Mouse (Mus musculus) testis, postnatal 10 days (tissue): ENCODE results near the gene Gid8.

Experiments
- DNase-seq: peaks from one replicate; pipeline ENCODE4 v3.0.0; 2021; ENCODE audit warnings: low spot score

The Gid8 gene

DNA sequence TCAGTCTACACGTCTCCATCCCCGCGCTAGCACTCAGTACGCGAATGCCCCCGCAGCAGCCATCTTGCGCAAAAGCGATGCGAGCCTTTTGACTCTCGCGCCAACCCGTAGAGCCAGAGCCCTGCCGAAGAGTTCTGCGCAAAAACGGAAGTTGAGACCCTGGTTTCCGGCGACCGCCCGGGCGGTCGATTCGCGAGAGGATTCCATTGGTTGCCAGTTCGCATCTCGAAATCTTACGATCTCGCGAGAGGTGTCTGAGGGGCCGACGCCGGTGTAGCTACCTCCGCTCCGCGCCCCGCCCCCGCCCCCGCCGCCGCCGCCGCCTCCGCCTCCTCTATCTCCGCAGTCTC, at the start of gene Gid8, which contains the start of gene Dido1:
Gene Gid8 (plus strand): TSS at position 195 of the 350 bp plus-strand sequence.
Gene Dido1 (minus strand): TSS at position 77 of the 350 bp plus-strand sequence.
- DNase-seq: peak; percentile 94

DNA sequence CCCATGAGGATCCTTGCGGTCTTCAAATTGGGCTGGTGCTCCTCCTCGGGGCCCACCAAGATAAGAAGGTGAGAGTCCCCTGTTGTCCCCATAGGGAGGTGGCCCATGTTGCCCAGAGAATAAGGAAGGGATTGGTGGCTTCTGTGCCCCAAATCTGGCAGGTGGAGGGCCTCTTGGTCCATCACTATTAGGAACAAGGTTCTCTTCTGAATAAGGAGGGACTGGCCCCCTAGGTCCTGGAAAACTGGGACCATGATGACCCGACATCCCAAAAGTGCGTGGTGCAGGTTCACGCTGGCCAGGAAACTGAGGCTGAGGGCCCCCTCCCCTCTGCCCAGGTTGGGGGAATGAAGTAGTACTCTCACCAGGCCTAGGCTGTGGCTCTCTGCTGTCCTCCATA, 49.4 kb upstream of the Gid8 start:
- DNase-seq: no peak

DNA sequence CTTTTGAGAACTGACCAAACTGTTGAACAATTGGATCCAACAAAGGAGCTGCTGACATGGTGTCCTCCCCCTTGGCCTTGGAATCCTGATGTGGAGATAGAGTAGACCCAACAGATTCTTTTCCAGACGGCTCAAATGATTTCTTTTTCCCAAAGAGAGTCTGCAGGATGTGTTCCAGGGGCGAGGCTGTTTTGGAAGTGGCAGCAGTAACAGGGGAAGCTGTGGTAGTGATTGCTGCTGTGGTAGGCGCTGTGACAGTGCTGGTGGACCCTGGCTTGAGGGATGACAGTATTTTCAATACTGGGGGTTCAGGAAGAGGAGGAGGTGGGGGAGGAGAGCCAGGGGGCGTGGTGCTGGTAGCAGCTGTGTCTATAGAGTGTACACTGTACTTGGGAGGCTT, 47.9 kb upstream of the Gid8 start:
- no peak for DNase-seq

DNA sequence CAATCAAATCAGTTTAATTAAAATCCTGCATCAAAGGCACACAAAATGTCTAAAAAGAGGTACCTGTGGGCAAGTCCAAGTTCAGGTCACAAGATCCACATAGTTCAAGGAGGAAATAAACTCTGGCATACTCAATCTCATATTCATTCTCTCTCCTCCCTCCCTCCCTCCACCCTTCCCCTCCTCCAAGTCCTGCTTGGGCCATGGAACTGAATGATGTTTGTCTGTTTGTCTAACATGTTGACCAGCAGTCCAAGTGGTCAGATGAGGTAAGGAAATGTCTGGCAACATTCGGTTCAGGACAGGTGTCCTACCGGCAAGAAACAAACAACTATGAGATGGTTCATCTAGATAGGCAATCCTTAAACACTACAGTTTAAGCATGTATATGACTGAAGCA, 33.2 kb upstream of the Gid8 start:
- no peak for DNase-seq

DNA sequence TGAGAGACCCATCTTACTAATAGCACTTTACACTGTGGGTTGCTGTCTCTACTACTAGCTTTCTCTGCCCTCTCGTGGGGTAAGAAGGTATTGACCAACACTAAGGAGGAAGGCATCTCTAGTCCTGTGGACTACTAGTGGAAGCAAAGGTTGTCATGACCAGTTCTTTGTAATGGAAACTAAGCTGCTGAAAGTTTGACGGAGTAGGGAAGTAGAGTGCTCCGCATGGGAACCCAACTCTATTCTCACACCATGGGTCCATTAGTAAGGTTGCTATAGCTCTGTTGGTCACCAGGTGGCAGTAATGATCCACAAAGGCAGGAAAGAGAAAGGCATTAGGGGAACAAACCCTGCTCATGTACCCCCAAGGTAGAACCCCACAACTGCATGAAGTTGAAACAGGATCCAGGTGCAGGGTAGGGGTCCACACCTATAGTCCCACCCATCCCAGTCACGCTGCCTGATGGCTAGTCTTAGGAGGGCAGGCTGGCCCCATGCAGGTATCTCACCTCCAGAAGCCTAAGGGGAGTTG, 31.2 kb upstream of the Gid8 start:
- peak; percentile 64 for DNase-seq

DNA sequence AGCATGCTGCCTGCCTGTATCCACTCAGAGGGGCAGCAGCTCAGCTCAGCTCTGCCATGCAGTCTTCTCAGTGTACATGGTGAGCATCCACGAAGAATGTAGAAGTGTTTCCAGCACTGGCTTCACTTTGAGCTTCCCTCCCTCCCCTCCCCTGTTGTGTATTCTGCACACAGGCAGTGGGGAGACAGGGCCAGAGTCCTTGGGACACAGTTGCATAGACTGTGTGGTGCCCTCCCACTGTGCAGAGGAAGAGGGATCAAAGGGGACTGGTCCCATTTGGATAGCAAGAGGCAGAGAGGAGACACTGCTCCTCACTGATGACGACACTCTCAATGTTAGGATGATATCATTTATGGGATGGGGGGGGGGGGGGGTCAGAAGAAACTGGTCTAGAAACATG, 28.7 kb upstream of the Gid8 start:
- DNase-seq: no peak

DNA sequence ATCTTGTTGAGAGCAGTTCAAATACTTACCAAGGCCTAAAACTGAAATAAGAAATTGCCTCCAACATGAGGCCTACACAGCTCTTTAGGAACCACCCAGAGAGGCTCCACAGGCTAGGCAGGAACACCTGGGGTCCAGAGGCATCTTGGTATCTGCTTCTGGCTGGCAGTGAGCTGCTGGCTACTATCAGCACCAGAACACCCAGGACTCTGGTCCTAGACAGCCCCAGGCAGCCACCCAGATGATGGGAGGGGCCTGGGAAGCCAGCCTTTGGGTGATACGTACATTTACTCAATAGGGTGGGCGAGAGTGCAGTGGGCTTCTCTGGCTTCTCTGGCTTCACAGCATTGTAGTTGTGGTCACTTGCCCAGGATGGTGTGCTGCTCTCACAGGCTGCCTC, 26.4 kb upstream of the Gid8 start:
- DNase-seq: no peak

DNA sequence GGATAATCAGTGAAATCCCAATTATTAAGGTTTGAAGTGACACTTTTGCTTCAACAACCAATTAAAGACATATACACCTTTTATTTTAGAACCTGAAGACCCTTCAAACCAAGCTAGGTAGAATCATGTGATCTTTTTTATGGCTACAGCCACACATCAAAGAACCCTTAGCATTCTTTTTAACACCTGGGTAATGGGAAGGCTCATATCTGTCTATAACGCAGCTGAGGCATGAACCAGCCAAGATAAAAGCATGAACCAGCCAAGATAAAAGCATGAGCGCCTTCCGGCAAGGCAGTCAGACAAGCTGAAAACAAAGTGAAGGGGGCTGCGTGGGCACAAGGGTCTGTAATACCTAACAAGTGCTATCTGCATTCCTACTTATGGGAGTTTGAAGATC, 25.9 kb upstream of the Gid8 start:
- DNase-seq: no peak

DNA sequence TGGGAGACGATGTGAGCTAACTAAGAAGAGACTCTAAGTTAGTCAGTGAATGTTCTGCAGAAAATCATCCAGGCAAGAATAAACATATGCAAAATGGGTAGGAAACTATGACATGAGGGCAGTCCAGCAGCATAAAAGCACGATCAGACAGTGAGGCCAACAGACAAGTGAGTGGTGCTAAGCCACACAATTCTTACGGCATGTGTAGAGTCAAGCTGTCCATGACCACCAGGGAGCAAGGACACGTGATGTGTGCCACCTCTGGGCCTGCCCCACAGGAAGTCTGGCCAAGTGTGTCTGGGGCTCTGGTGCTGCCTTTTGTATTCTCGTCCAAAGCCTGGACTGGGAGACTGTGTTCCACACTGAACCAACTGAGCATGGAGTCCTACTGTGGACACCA, 20.1 kb upstream of the Gid8 start:
- no peak for DNase-seq

DNA sequence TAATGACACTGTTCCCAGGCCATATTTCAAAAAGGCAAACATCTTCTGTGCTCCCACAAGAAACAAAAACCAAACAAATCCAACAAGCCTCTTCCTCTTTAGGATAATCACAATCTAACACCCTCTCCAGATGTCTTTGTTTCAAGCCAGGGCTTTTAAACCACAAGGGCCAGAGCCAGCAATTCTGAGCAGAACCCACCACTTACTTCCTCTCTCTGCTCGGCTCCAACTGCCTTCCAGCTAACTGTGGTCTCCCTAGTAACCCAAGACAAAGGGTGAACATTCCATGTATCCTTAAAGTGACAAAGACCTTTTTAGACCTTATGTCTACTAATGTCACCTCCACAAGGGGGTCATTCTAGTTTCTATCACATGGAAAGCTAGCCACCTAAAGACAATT, 17.3 kb upstream of the Gid8 start:
- no peak for DNase-seq

DNA sequence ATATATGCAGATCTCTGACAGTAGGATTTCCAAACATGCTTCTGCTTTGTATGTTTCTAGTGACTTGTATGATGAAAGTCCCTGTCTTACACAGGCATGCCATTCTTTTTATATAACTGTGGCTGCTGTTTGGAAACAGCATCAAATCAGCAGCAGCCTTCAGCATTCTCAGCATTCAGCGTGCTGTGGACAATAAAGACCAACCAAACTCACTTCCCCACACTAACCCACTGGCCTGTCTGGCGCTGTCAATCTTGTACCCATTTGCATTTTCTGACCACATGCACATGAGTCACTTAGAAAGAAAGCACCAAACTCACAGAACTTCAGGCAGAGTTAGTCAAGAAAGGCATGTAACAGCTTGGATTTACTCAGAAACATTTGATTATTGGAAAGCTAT, 14.7 kb upstream of the Gid8 start:
- no peak for DNase-seq

DNA sequence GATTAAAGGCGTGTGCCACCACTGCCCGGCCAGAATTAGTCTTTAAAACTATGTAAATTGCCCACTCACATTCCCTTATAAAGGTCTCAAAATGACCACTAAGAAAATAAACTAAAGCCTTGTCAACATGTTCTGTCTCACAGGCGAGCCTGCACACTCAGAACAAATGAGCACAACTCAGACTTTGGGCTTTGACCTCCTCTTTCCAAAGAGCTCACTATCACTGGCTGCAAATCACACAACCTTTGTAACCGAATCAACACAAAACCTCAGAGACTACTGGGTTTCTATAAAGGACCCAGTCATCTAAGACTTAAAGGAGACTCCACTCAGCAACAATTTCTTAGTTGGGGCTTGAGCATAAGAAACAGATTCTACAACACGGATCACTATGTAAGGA, 9.5 kb upstream of the Gid8 start:
- DNase-seq: no peak

DNA sequence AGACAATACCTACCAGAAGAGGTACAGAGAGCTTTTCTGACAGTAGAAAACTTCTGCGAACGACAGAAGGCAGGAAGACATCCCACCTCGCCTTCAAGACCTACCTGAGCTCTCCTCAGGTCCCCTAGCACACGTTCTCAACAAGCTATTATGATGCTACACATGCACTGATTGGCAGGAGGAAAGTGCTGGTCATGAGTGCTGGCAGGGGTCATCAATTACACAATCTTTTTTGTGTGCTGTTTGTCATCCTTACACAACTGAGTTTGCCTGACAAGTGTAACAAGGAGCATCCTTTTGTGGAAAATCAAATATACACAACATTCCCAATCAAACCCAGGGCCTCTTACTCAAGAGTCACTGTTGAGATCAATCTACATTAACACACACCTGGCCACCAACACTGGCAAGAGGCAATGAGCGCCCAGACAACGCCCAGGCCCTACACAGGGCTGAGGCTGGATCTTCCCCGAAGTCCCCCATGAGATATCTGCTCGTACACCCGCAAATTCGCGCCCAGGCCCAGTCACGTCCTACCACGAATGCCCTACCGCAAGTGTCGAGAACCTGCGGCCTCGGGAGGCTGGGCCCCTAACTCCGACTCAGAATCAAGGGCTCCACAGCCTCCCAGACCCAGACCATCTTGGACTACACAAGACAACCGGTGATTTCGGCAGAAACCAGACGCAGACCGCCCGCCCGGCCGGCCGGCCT, 8.7 kb upstream of the Gid8 start:
- DNase-seq: no peak

DNA sequence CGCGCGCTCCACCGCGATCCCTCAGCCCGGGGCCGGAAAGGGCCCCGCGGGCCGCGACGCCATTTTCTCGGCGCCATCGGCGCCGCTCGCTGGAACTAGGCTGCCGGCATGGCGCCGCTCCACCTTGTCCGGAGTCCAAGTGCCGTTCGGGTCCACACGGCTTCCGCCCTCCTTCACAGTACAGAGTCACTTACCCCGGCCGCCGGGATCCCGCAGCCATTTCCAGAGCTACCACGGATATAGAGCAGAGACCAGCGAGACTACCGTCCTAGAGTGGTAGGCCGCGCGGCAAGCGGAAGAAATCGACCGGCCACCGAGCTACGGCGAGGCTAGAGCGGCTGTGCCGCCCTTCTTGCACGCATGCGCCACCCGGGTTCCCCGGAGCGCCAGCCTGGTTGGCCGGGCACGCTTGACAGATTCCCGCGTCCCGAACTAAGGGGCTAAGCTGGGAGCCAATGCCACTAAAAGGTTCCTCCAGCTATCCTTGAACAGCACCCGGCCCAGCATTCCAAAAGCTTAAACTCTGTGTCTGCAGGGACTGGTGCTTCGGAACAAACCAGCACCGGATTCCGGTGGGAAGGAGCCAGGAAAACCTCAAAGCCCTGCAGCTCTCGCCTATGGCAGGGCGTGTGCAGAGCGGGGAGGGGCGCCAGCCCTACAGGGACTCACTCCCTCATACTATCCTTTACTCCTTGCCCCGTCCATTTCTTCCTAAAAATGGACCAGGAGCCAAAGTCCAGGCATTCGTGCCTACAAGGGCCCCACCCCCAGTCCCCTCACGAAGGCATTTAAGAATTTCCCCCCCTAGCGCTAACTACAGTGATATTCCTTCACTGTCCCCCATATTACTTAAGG, 7.9 kb upstream of the Gid8 start:
- peak; percentile 93 for DNase-seq

DNA sequence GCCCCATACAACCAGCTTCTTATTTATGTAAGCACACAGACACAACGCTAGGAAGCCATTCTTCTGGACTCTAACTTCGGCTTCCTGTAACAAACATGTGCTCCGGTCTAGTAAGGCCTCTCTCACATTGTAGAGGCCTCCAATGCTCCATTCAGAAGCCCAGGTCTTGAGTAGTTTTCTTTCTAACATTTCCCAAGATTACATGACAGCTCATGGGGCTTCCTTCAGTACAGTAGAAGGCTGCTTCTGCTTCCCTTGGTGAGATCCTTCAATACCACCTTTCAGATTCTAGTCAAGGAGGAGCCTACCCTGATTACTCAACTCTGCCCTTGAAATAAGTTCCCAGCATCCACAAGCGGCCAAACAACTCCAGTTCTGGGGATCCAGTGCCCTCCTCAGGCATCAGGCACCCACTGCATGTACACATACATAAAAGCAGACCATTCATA, 7.2 kb upstream of the Gid8 start:
- no peak for DNase-seq

DNA sequence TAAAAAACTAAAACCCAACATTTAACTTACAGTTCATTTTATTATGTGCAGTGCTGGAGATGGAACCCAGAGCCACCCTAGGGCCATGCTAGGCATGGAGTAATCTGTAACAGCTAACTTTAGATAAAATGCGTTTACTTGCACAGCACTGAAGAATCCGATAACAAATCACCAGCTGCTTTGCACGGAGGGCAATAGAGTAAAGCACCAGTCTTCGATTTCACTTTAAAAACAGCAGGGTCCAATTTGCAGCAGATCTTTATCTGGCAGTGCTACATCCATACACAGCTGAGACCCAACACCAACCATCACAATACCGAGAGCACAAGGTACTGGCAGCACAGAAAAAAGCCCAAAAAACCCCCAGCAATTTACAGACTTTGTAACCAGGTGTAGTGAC, 6.7 kb upstream of the Gid8 start:
- DNase-seq: no peak

DNA sequence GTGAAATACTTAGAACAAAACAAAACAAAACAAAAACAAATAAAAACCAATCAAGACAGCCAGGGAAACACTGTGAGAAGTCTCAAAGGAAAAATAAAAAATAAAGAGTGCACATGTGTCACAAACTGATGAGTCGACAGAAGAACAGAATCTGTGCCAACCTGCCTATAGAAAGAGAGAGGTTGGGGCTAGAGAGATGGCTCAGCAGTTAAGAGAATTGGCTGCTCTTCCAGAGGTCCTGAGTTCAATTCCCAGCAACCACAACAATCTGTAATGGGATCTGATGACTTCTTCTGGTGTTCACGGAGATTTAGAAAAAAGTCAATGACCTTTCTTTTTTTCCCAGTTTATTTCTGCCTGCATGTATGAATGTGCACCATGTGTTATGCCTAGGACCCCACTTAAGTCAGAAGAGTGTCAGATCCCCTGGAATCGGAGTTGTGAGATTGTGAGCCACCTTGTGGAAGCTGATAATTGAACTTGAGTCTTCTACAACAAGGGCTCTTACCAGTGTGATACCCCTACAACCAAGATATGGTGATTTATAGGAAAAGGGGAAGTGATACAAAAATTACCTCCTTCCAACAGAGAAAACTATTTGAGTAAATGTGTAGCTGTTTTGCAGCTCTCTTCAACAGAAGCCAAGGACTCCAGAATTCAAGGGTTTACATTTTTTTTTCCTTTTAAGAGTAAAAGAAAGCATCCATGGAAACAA, 6.1 kb upstream of the Gid8 start:
- no peak for DNase-seq

DNA sequence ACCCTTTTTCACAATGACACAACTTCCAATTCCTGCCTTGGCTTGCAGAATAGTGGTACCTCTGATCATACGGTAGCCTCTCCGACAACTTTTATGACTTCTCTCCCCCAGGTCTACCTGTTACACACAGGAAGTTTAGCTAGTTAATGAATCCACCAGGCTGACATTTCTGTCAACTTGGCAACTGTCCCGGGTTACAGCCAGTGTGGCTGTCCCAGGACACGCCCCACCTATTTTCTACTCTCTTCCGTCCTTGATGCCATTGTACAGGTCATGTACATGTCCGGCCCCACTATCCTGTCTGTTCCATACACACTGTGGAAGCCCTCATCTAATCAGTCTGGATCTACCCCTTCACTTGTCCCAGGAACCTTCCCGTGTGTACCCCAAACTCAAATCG, 5.3 kb upstream of the Gid8 start:
- DNase-seq: no peak

DNA sequence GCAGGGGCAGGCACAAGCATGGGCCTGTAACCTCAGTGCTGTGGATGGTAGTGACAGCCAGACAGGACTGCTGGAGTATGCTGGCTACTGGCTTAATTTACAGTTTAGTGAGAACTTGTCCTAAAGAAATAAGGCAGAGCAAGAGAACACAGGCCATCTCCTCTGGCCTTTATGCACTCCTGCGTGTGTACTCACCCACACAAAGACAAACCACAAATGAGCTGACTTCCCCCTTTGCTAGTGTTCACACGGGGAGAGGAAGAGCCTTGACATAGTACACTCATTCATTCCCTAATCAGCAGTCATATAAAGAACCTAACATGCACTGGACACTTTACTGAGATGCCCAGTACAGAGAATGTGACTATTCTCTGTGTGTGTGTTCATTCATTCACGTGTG, 4.9 kb upstream of the Gid8 start:
- DNase-seq: no peak

DNA sequence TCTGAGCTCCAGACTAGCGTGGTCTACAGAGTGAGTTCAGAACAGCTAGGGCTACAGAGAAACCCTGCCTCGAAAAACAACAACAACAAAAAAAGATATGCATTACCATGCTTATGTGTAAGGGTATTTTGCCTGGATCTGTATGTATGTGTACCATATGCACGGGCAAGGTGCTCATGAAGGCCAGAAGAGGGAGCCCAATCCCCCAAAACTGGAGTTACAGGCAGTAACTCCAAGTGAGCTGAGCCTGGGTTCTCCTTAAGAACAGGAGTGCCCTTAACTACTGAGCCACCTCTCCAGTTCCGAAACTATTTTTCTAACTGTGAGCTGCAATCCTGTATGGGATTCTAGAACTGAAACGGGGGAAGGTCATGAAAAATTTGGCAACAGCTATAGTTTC, 3.9 kb upstream of the Gid8 start:
- DNase-seq: no peak

DNA sequence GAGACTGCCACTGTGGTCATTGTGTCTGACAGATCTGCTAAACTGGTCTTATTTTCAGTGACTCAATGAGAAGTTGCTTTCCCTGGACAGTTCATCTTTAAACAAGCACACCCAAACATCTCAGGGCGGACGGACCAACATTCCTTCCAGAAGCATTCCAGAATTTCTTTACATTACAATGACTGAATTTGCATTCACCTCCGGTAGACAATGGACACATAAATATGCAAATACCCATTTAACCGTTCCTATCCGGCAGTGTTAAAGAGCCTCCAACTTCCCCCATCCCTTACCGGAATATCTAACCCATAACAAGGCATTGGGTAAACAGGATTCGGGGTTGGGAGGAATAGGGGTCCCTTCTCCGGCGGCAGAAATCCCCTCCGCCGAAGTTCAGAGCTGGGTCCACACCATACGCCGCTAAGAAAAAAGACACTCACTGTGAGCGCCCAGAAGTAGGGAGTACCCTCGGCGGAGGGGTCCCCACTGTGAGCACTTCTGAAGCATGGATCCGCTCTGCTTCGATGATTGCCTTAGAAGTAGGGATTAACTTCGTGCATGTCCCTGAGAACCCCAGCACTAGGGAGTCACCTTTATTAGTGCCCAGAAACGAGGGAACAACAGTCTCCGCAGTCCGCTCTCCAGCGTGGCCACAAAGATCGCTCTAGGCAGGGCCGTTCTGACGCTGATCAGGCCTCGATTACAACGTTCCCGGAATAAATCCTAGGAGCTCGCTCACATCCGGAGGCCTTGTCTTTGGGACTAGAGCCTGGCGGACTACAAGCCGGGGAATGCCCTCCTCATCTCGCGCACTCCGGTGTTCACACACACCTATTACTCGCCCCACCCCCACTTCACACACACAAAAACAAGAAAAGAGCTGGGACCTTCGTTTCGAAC, 644 bp upstream of the Gid8 start:
- DNase-seq: no peak
